Mouse (Mus musculus) bone marrow, adult 2 months (tissue): ENCODE data around the gene Lif. TPM values are rescaled to one million over a fixed set of nuclear protein-coding genes. Genes with fewer than 3 reads are reported as not detected.
A peak's percentile ranks its signal among the peaks of the same experiment; 100 is the strongest.

Experiments used
- H3K27ac ChIP-seq: fragments of 200-500 bp; 2 replicates; pipeline ENCODE4 v1.5.1; 2012; ENCODE audit warnings: low read depth, mild to moderate bottlenecking, control low read depth, inconsistent platforms, low read length; ENCODE audit not compliant: control insufficient read depth, poor library complexity, insufficient read depth
- H3K4me1 ChIP-seq: fragments of 200-500 bp; 2 replicates; pipeline ENCODE4 v1.6.1; 2011; ENCODE audit warnings: low read length; ENCODE audit not compliant: control insufficient read depth, insufficient read depth
- H3K4me3 ChIP-seq: fragments of 200-500 bp; replicated peaks from 2 replicates; pipeline ENCODE3; 2011; ENCODE audit warnings: mild to moderate bottlenecking, low read depth, low read length, control low read depth; ENCODE audit not compliant: control insufficient read depth
- CTCF ChIP-seq: fragments of 200-500 bp; IDR thresholded peaks from 2 replicates; pipeline ENCODE4 v1.5.1; 2011; ENCODE audit warnings: low read length, control low read depth; ENCODE audit not compliant: control insufficient read depth, insufficient read depth
- POLR2A ChIP-seq: fragments of 200-500 bp; IDR thresholded peaks from 2 replicates; pipeline ENCODE4 v1.6.1; 2011; ENCODE audit warnings: low read depth, mild to moderate bottlenecking, control low read depth, low read length, borderline replicate concordance; ENCODE audit not compliant: control insufficient read depth
- WGBS: fragments of 180-500 bp; shearing (Covaris S2); methylation state at CpG from one replicate; pipeline ENCODE4 v1.1.7; 2018; 5-methylcytosine and 5-hydroxymethylcytosine counted together
- polyA plus RNA-seq: library from polyadenylated mRNA; stranded (reverse); fragments of >200 nt; gene quantifications from 2 replicates; pipeline ENCODE4 v1.2.4, GENCODE M21; 2011; ENCODE audit warnings: low replicate concordance; ENCODE audit not compliant: missing spikeins, insufficient read depth, insufficient read length

Gene Lif
- polyA plus RNA-seq, 1 experiment: 0.70 TPM

GRCm38 (mm10) chr11:4249151-4249550 lies 8.2 kb upstream of the Lif start:
- no peak for TF ChIP-seq POLR2A
- no peak for TF ChIP-seq CTCF
- WGBS: 75% methylated on average over 3 of the region's 3 CpGs
- no peak overlapping the region for H3K27ac ChIP-seq
- no peak overlapping the region for H3K4me3 ChIP-seq
- H3K4me1 ChIP-seq: peaks cover 2% of the 10 kb centered on the region

DNA sequence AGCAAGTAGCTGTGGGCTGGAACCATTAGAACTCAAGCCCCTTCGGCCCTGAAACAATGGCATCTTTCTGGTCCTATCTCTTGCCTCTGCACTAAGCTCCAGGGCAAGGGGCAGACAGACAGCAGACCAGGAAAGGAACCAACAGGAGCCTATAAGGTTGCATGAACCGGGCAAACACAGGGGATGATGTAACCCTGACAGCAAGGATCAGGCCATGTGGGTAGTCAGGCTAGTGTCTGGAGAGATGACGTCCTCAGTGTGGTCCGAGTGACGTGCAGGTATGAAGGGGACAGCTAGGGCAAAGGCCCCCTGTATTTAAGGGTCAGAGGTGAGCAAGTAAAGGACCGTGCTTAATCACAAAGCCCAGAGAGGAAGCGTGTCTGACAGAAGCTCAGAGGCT lies 7.1 kb upstream of the Lif start:
- TF ChIP-seq CTCF: no peak
- TF ChIP-seq POLR2A: no peak
- no peak overlapping the region for H3K27ac ChIP-seq
- H3K4me1 ChIP-seq: peaks cover 2% of the 10 kb centered on the region
- 46% methylated on average over 7 of the region's 7 CpGs for WGBS
- H3K4me3 ChIP-seq: no peak overlapping the region

- TF ChIP-seq POLR2A (no peak), CTCF (no peak)
- Histone ChIP-seq H3K4me3 (no peak overlapping the region), H3K4me1 (peaks cover 2% of the 10 kb centered on the region), H3K27ac (no peak overlapping the region)
- 3% methylated on average over 3 of the region's 3 CpGs for WGBS
Measured at GRCm38 (mm10) chr11:4251376-4251775, 6.0 kb upstream of the Lif start.

- TF ChIP-seq CTCF (no peak), POLR2A (no peak)
- Histone ChIP-seq H3K4me3 (no peak overlapping the region), H3K4me1 (peaks cover 2% of the 10 kb centered on the region), H3K27ac (no peak overlapping the region)
- WGBS: 69% methylated on average over 2 of the region's 2 CpGs
Measured at GRCm38 (mm10) chr11:4252886-4253285, 4.5 kb upstream of the Lif start.

- Histone ChIP-seq H3K4me3 (no peak overlapping the region), H3K27ac (no peak overlapping the region; the same call in 1 of the 2 replicates), H3K4me1 (peaks cover 3% of the 10 kb centered on the region; the same call in 1 of the 2 replicates)
- TF ChIP-seq POLR2A: no peak
- no peak for TF ChIP-seq CTCF
- WGBS: 70% methylated on average over 5 of the region's 5 CpGs
Measured at GRCm38 (mm10) chr11:4257756-4258155, 399 bp downstream of the Lif start.

DNA sequence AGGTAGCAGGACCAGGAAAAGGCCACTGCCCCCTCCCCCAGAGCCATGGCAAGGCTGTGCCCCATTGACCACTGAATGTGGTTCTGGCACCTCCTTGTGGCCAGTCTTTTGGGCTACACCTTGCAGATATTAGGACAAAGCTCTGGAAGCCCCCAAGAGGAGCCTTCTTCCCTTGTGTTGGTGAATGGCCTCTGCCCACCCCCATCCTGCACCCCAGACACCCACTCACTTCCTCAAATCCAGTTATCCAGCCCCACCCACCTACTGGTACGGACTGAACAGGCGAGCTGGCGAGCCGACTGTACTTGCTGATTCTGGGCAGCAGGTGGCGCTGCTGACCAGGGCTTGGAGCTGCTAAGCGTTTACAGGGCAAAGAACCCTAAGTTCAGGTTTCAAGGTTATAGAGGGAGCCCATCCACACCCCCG lies 1.3 kb downstream of the Lif start:
- TF ChIP-seq CTCF: peak; percentile 97
- no peak for TF ChIP-seq POLR2A
- Histone ChIP-seq H3K4me3 (no peak overlapping the region), H3K27ac (no peak overlapping the region), H3K4me1 (peaks cover 3% of the 10 kb centered on the region; the same call in 1 of the 2 replicates)
- 1% methylated on average over 7 of the region's 7 CpGs for WGBS

DNA sequence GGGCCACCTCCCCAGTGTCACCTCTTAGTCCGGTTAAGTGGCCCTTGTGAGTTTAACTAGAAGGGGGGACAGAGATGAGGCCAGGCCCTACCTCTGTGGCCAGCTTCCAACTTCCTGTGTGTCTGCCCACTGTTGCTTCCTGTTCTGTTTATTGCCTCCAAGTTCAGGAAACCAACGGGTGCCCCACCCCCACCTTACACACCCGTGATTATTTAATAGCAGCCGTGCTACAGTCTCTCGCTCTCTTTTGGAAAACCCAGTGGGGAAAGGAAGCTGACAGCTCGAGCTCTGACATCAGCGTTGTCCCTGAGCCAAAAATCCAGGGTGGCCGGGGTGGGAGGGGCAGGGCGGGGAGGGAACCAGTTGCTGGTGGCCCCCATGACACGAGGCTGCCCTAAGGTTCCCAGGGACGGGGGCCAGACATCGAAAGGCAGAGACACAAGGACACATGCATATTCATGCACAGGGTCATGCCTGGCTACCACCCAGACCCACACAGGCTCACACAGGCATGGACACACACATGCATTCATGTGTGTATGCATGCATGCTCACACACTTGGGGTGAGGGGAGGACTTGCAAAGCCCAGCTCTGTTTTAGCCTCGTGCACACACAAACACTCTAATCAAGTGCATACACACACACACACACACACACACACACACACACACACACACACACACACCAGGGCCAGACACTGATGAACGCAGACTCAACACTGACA lies 3.3 kb downstream of the Lif start:
- WGBS: 3% methylated on average over 14 of the region's 14 CpGs
- Histone ChIP-seq H3K4me1 (peaks cover 3% of the 10 kb centered on the region; the same call in 1 of the 2 replicates), H3K4me3 (peak overlapping the region; percentile 38), H3K27ac (peak overlapping the region; percentile 19; the same call in 1 of the 2 replicates)
- TF ChIP-seq POLR2A (no peak), CTCF (peak; percentile 28; the same call in 1 of the 2 replicates)

- Histone ChIP-seq H3K4me1 (peaks cover 3% of the 10 kb centered on the region; the same call in 1 of the 2 replicates), H3K27ac (no peak overlapping the region), H3K4me3 (no peak overlapping the region)
- TF ChIP-seq CTCF (peak; percentile 62), POLR2A (no peak)
- WGBS: 10% methylated on average over 7 of the region's 7 CpGs
Measured at GRCm38 (mm10) chr11:4261188-4261494, 3.8 kb downstream of the Lif start.

DNA sequence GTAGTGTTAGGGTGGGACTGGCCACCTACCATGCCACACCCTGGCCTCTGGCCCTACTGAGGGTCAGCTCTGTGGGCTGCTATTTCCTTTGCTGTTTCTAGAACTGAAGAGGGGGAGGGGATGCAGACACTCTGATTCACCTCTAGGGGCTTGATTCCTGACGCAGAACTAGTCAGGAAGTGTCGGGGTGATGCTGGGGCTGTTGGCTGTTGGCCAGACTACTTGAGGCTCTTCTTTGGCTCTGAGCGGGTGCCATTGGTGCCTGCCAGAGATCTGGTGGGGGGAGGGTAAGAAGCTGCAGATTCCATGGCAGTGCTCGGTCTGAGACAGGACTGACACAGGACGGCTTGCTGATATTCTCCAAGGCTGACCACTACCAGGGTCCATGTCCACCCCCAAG lies 4.6 kb downstream of the Lif start:
- Histone ChIP-seq H3K4me1 (peaks cover 3% of the 10 kb centered on the region; the same call in 1 of the 2 replicates), H3K27ac (no peak overlapping the region), H3K4me3 (no peak overlapping the region)
- TF ChIP-seq CTCF (no peak), POLR2A (no peak)
- WGBS: 25% methylated on average over 5 of the region's 5 CpGs
